Mouse (Mus musculus): ENCODE results near the gene Taco1.
A peak's percentile ranks its signal among the peaks of the same experiment; 100 is the strongest.
"Not testable (repeated sequence)": the region's sequence is repeated elsewhere in the genome, so short reads cannot be mapped to it uniquely, and the experiment has no call there.

Taco1 gene

GRCm38 (mm10) chr11:106065923-106066571, at the start of gene Taco1:
TSS of gene Taco1 (plus strand) at chr11:106066061.
- peak; percentile 92 for DNase-seq

- no peak for DNase-seq
Observed at GRCm38 (mm10) chr11:106016440-106016839, 49.4 kb upstream of the Taco1 start.

- DNase-seq, result no peak
Observed at GRCm38 (mm10) chr11:106020051-106020763, 45.7 kb upstream of the Taco1 start.

- no peak for DNase-seq
Observed at GRCm38 (mm10) chr11:106025774-106026173, 40.1 kb upstream of the Taco1 start.

GRCm38 (mm10) chr11:106026465-106027151, 39.3 kb upstream of the Taco1 start:
- peak; percentile 64 for DNase-seq

- DNase-seq, result no peak
Observed at GRCm38 (mm10) chr11:106027607-106028006, 38.3 kb upstream of the Taco1 start.

GRCm38 (mm10) chr11:106032074-106032473, 33.8 kb upstream of the Taco1 start:
- DNase-seq, result not testable (repeated sequence)

- peak; percentile 44 for DNase-seq
Observed at GRCm38 (mm10) chr11:106033491-106033919, 32.4 kb upstream of the Taco1 start.

- no peak for DNase-seq
Observed at GRCm38 (mm10) chr11:106034986-106035385, 30.9 kb upstream of the Taco1 start.

GRCm38 (mm10) chr11:106036548-106037417, 29.1 kb upstream of the Taco1 start, which contains the start of gene Dcaf7:
TSS of gene Dcaf7 (plus strand) at chr11:106036872.
- peak; percentile 97 for DNase-seq

GRCm38 (mm10) chr11:106037418-106037751, 28.5 kb upstream of the Taco1 start:
- peak; percentile 39 for DNase-seq

GRCm38 (mm10) chr11:106044349-106044748, 21.5 kb upstream of the Taco1 start:
- no peak for DNase-seq

- DNase-seq, result no peak
Observed at GRCm38 (mm10) chr11:106045256-106045655, 20.6 kb upstream of the Taco1 start.

- no peak for DNase-seq
Observed at GRCm38 (mm10) chr11:106045780-106046179, 20.1 kb upstream of the Taco1 start.

- DNase-seq, result no peak
Observed at GRCm38 (mm10) chr11:106046584-106046983, 19.3 kb upstream of the Taco1 start.

- no peak for DNase-seq
Observed at GRCm38 (mm10) chr11:106053921-106054320, 11.9 kb upstream of the Taco1 start.

GRCm38 (mm10) chr11:106054600-106054999, 11.3 kb upstream of the Taco1 start:
- DNase-seq, result peak; percentile 32

- DNase-seq, result no peak
Observed at GRCm38 (mm10) chr11:106055341-106055740, 10.5 kb upstream of the Taco1 start.

GRCm38 (mm10) chr11:106056819-106057491, 8.9 kb upstream of the Taco1 start:
- peak; percentile 55 for DNase-seq

- no peak for DNase-seq
Observed at GRCm38 (mm10) chr11:106058020-106058419, 7.8 kb upstream of the Taco1 start.

GRCm38 (mm10) chr11:106060549-106060948, 5.3 kb upstream of the Taco1 start:
- DNase-seq, result no peak

- DNase-seq, result no peak
Observed at GRCm38 (mm10) chr11:106061311-106061710, 4.5 kb upstream of the Taco1 start.

Data from liver (tissue).